Mouse (Mus musculus) ES-Bruce4 (cell line): ENCODE results near the gene Rnf168.

ENCODE experiments used
- CTCF ChIP-seq: IDR thresholded peaks from one replicate; pipeline ENCODE4 v1.8.1; 2011; ENCODE audit warnings: low read depth, low read length
- EP300 ChIP-seq: IDR thresholded peaks from 2 replicates; pipeline ENCODE4 v1.6.1; 2011; ENCODE audit warnings: low read depth, low read length; ENCODE audit not compliant: insufficient read depth

DNA sequence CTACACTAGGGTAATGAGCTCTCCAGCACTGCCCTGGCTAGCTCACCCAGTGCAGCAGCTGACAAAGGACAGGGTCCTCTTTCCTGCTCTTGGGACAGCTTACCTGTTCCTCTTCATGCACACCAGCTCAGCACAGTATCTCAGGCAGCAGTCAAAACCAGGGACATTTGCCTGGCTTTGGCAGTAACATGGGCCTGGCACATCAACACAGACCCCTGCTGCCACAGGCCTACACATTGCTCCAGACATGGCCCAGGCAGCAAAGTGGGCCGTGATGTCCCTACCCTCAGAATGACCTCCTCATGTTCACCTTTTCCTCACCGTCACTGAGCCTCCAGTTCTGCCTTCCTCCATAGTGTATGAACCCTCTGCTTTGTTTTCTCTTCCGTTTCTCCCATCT, 73.5 kb downstream of the Rnf168 start:
- no peak for TF ChIP-seq CTCF
- no peak for TF ChIP-seq EP300
